Mouse (Mus musculus) brain, adult 2 months (tissue): ENCODE measurements around the gene Zbtb17.
A peak's percentile ranks its signal among the peaks of the same experiment; 100 is the strongest.

ENCODE experiments used
- DNase-seq: peaks from one replicate; pipeline ENCODE4 v3.0.0; 2011; ENCODE audit warnings: low read depth, low spot score

Gene Zbtb17

GRCm38 (mm10) chr4:141444451-141445327 is at the start of gene Zbtb17:
Gene Zbtb17 (plus strand): TSS chr4:141444654.
- peak; percentile 94 for DNase-seq

GRCm38 (mm10) chr4:141394751-141395150 is 49.7 kb upstream of the Zbtb17 start:
- DNase-seq = no peak

- DNase-seq = peak; percentile 19
Measured at GRCm38 (mm10) chr4:141397861-141398260, 46.6 kb upstream of the Zbtb17 start.

- DNase-seq = no peak
Measured at GRCm38 (mm10) chr4:141398545-141398944, 45.9 kb upstream of the Zbtb17 start, which contains the start of gene Clcnka. Gene Clcnka (minus strand): TSS chr4:141398724.

DNA sequence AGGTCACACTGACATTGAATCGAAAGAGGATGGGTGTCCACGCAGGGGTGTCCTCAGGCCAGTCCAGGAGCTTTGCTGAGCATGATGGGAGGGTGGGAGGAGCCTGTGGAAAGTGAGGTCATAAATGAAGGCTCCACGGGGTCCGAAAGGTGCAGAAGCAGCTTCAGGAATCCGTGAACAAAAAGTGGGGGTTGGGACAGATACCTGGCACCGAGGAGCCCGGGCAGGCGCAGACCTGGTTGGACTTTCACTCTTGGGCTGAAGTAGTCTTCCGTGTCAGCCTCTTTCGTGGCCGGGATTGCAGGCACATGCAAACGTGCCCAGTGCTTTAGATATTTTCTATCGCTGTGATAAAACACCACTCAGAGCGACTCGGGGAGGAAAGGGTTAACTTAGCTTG is 44.3 kb upstream of the Zbtb17 start:
- no peak for DNase-seq

DNA sequence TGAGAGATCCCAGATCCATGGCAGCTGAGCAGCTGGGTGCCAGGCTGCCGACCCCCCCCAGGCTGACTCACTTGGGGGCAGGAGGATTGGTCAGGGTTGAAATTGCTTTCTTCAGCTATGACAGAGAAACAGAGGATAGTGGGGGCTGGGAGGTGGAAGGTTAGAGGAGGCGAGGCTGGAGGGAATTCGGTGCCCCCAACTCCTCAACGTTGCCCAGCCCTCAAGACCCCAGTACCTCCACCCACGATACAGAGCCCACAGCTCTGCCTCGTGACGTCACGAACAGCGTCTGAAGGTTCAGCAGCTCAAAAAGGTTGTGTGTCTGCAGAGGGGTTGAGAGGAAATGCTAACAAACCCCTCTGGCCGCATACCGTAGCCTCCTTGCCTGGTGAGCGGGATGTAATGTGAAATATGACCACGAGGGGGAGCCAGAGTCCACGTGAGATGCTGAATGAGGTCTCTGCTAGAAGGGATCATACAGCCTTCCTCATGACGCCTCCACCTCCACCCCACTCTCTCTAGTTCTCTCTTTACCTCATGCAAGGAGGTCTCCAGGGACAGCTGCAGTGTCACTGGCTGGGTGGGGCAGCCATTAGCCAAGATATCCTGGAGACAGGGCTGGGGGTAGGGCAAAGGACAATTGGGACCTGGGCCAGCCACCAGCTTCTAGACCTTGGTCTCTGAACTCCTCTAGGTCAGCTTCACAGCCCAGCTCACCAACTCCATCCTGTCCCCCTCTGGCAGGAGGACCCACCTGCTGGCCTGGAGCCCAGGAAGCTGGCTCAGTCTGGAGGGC is 39.7 kb upstream of the Zbtb17 start:
- DNase-seq = peak; percentile 87

GRCm38 (mm10) chr4:141405314-141405622 is 39.2 kb upstream of the Zbtb17 start:
- no peak for DNase-seq

- peak; percentile 31 for DNase-seq
Measured at GRCm38 (mm10) chr4:141406516-141407299, 37.7 kb upstream of the Zbtb17 start.

GRCm38 (mm10) chr4:141408577-141408976 is 35.9 kb upstream of the Zbtb17 start:
- no peak for DNase-seq

- DNase-seq = no peak
Measured at GRCm38 (mm10) chr4:141411430-141411992, 32.9 kb upstream of the Zbtb17 start.

GRCm38 (mm10) chr4:141415924-141416323 is 28.5 kb upstream of the Zbtb17 start, which contains the start of gene Clcnkb:
Gene Clcnkb (minus strand): TSS chr4:141416014.
- DNase-seq = no peak

DNA sequence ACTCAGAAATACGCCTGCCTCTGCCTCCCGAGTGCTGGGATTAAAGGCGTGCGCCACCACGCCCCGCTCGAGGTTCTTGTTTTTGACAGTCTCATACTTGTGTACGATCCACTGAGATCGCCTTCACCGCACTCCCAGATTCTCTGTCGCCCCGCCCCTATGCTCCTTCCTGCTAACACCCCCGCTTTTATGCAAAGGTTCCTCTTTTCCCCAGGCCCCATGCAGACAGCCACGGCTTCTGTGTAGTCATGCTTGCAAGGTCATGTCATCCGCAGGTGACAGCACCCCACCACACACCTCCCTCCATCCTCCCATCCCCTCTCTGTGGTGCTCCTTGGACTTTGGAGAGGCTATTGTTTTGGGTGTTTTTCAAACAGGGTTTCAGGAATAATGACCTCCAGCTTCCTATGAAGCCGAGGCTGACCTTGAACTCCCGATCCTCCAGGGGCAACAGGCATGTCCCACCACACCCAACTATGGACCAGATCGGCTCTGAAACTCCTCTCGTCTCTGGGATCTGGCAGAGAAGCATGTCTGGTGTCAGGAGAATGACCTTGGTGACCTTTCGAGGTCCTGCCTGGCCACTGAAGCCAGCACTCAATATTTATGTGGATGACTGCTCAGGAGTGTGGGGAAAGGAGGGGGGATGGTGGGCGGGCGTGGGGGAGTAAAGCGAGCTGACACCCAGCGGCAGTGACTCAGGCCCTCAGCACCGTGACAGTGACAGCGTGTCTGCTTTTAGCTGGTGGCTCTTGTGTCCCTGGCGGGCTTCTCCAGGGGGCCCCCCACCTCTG is 24.9 kb upstream of the Zbtb17 start:
- DNase-seq = peak; percentile 68

- DNase-seq = no peak
Measured at GRCm38 (mm10) chr4:141420192-141420829, 24.1 kb upstream of the Zbtb17 start, which contains the start of gene Hspb7. Gene Hspb7 (plus strand): TSS chr4:141420779.

DNA sequence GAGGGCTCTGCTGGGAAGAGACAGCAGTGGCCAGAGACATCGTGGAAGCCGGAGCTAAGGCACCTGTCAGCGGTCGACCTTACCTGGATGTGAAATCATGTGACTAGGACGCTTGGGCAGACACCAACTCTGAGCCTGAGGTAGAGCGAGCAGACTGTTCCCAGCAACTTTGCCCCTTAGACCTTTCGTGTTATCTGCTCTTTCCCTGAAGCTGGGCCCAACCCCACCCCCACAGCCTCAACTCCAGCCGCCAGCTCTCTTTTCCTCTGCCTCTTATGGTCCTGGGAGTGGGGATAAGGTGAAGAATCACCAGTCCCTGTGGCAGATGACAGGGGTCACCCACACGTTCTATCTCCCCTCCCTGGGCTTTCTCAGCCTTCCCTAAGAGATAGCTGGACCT is 23.6 kb upstream of the Zbtb17 start:
- DNase-seq = no peak

DNA sequence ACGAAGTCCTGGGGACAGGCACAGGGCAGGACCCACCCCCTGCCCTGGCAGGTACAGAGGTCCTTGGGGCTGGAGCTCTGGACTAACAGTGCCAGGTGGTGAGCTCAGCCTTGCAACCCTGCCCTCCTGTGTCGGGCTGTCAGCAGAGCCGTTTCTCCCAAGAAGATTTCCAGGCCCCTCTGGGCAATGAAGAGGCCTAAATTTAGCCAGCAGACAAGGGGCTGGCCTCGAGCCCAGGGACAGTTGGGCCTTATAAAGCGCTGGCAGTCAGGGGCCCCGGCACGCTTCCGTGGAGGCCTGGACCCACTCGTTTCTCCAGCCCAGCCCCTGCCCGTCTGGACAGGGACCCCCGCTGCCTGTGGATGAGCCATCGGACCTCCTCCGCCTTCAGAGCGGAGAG is 23.0 kb upstream of the Zbtb17 start:
- no peak for DNase-seq

DNA sequence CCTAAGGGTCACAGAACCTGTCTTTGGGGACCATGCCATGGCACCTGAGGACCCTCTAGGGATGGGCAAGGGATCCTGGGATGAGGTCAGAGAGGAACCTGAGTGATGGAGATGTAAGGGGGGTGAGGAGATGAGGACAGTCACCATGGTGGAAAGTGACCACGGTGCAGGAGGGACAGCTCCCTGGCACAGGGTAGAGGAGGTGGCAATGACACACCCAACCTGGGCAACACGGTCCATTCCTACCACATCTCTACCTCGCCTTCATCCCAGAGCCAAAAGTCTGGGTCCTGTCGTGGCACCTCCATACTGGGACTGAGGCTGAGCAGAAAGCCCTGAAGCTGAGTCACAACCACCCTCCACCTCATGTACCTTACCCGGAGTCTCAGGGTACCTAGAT is 21.6 kb upstream of the Zbtb17 start:
- no peak for DNase-seq

DNA sequence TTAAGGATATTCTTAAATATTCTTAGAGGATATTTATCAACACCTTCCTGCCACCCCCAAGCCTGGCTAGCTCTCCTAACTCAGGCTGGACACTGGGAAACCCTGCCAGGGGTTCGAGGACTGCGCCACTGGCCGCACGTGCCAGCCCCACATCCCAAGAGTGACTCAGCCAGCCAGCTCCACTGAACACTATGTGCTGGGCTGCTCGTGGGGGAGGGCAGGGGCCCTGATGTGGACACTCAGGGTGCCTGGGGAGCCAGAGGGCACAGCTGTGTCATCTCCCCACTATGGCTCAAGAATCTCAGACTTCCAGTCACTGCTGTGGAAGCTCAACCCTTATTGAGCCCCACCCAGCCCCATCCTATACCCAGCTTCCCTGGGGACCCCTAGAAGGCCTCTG is 21.2 kb upstream of the Zbtb17 start:
- no peak for DNase-seq

DNA sequence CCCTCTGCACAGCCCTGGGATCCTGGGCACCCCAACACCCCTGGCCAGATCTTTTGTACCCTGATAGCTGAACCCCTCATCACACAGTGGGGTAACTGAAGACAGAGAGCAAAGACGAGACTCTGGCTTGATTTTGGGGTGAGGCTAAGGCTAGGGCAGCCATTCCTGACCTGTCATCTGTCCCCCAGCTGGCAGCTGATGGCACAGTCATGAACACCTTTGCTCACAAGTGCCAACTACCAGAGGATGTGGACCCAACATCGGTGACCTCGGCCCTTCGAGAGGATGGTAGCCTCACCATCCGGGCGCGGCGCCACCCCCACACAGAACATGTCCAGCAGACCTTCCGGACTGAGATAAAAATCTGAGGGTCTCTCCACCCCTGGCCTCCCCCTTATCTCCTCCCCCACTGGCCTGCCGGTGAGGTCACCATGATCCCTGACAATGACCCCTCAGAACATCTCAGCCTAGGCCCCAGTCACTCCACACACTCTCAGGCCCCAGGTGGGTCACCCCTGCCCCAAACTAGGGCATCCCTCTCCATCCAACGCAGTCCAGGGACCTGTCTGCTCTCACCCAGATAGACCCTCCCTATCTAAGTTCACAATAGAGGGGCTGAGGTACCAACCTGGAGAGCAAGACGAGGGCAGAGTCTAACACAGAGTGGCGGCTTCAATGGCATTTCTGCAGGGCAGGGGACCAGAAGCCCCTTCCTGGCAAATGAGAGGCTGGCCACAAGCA is 20.6 kb upstream of the Zbtb17 start:
- DNase-seq = no peak
